Mouse (Mus musculus): ENCODE measurements around the gene Usp7. TPM values are rescaled to one million over a fixed set of nuclear protein-coding genes. Genes with fewer than 3 reads are reported as not detected.

The Usp7 gene
- total RNA-seq, 1 experiment from 2014 or later = 104 TPM

Other genes with a start within 250 kb of the Usp7 start
- gene Pmm2, start 154.6 kb downstream of the Usp7 start, total RNA-seq (2021) = 74.6 and 75.4 TPM in 2 replicates
- 22.9 and 23.8 TPM in 2 replicates for gene Tmem186, start 154.6 kb downstream of the Usp7 start, total RNA-seq (2021)
- 74.9 and 85.9 TPM in 2 replicates for gene Carhsp1, start 120.2 kb downstream of the Usp7 start, total RNA-seq (2021)
- gene Gm5767, start 111.5 kb downstream of the Usp7 start, total RNA-seq (2021) = not detected in 2 replicates
- gene 1810013L24Rik, start 37.8 kb upstream of the Usp7 start, total RNA-seq (2021) = 67.6 and 73.0 TPM in 2 replicates

All from adrenal gland, postnatal 14 days (tissue).